Mouse (Mus musculus): ENCODE data around the gene Siglech. TPM values are rescaled to one million over a fixed set of nuclear protein-coding genes. Genes with fewer than 3 reads are reported as not detected.

The Siglech gene
- polyA plus RNA-seq, 1 experiment from 2014 or later, result 1.8 TPM

DNA sequence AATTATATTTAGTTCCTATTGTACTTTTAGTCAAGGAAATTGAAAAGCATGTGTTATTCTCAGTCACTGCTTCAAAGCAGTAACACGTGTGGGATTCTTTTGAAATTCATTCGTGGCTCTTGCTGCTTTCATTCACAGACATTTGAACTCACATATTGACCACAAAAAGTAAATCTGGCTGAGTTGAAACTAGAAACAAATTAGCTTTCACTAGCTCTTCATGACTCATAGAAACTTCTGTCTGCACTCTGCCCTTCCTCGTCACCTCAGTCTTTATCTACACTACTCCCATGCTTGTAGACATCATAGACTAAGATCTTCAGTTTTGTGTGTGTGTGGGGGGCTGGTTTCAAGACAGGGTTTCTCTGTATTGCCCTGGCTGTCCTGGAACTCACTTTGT lies 32.0 kb downstream of the Siglech start:
- 95% methylated on average over 3 of the region's 3 CpGs for WGBS
- ATAC-seq (ENCODE audit: low FRiP score, low TSS enrichment) (no peak), DNase-seq (no peak)
- no peaks in the 10 kb centered on the region for H3K27me3 ChIP-seq (ENCODE audit: control insufficient read depth, insufficient read depth, low read length)
- no peaks in the 10 kb centered on the region for H3K9me3 ChIP-seq (ENCODE audit: control insufficient read depth, low read length)
- H3K4me2 ChIP-seq (ENCODE audit: low read length), result no peak overlapping the region
- no peak overlapping the region for H3K4me3 ChIP-seq (replicated peaks; ENCODE audit: low read depth, low read length)
- no peak overlapping the region for H3K27ac ChIP-seq (replicated peaks; ENCODE audit: low read depth, low read length)
- H3K4me1 ChIP-seq (ENCODE audit: control insufficient read depth, insufficient read depth, low read length), result peaks cover 2% of the 10 kb centered on the region; the same call in 1 of the 2 replicates
- no peak overlapping the region for H3K9ac ChIP-seq (replicated peaks; ENCODE audit: low read length)
- H3K36me3 ChIP-seq (ENCODE audit: control insufficient read depth, insufficient read depth, low read length), result peaks cover 83% of the 10 kb centered on the region

DNA sequence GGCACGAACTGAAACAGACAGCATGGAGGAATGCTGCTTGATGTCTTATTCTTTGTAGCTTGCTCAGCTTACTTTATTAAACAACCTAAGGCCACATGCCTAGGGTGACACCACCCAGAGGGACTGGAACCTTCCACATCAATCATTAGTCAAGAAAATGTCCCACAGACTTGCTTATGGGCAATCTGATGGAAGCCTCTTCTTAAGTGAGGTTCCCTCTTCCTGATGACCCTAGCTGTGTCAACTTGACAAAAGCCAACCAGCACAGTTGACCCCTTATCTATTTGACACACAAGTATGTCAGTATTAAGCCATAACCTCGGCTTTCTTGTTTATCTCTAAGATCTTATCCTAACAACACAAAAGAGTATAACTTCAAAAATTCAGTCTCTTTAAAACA lies 42.0 kb downstream of the Siglech start:
- no peaks in the 10 kb centered on the region for H3K4me1 ChIP-seq (ENCODE audit: control insufficient read depth, insufficient read depth, low read length)
- H3K4me3 ChIP-seq (replicated peaks; ENCODE audit: low read depth, low read length), result no peak overlapping the region
- H3K4me2 ChIP-seq (ENCODE audit: low read length), result no peak overlapping the region
- H3K9me3 ChIP-seq (ENCODE audit: control insufficient read depth, low read length), result no peaks in the 10 kb centered on the region
- no peak overlapping the region for H3K9ac ChIP-seq (replicated peaks; ENCODE audit: low read length)
- no peak overlapping the region for H3K27ac ChIP-seq (replicated peaks; ENCODE audit: low read depth, low read length)
- 95% methylated on average over 2 of the region's 2 CpGs for WGBS
- ATAC-seq (ENCODE audit: low FRiP score, low TSS enrichment), result no peak
- H3K27me3 ChIP-seq (ENCODE audit: control insufficient read depth, insufficient read depth, low read length), result no peaks in the 10 kb centered on the region
- no peak for DNase-seq
- peaks cover 79% of the 10 kb centered on the region for H3K36me3 ChIP-seq (ENCODE audit: control insufficient read depth, insufficient read depth, low read length)

DNA sequence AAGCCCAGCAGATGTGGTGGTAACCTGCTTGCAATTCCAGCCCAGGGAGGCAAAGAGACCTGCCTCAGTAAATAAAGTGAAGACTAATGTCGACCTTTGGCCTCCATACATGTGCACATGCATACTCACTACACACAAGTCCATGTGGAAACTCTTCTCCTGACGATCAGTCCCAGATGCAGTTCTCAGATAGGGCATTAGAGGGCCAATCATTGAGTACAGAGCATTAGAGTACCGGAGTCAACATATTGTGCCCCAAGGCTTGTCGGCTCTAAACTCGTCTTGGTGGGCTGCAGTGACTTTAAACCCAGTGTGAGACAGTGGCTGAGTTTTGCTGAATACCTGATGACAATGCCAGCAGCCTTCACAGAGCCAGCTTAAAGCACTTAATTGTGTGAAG lies 56.5 kb downstream of the Siglech start:
- DNase-seq (no peak), ATAC-seq (ENCODE audit: low FRiP score, low TSS enrichment) (no peak)
- WGBS, result 89% methylated on average over 5 of the region's 5 CpGs
- Histone ChIP-seq H3K4me2 (ENCODE audit: low read length) (no peak overlapping the region), H3K4me3 (replicated peaks; ENCODE audit: low read depth, low read length) (no peak overlapping the region), H3K36me3 (ENCODE audit: control insufficient read depth, insufficient read depth, low read length) (peaks cover 79% of the 10 kb centered on the region), H3K27ac (replicated peaks; ENCODE audit: low read depth, low read length) (no peak overlapping the region), H3K9ac (replicated peaks; ENCODE audit: low read length) (no peak overlapping the region), H3K27me3 (ENCODE audit: control insufficient read depth, insufficient read depth, low read length) (no peaks in the 10 kb centered on the region), H3K4me1 (ENCODE audit: control insufficient read depth, insufficient read depth, low read length) (no peaks in the 10 kb centered on the region), H3K9me3 (ENCODE audit: control insufficient read depth, low read length) (no peaks in the 10 kb centered on the region)

DNA sequence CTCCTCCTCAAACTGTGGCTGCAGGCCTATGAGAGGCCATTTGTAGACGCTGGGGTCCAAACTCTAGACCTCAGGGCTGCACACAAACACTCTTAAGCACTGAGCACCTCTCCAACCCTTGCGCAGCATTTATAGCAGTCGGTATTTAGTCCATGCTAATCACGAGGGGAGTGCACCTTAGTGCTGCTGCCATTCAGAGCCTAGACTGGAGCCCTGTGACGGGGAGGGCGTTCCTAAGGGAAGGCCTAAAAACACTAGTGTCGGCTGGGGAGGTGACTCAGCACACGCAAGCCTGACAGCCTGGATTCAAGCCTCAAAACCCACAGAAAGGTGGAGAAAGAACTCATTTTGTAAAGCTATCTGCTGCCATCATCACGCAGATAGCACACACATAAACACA lies 59.6 kb downstream of the Siglech start:
- Histone ChIP-seq H3K4me2 (ENCODE audit: low read length) (no peak overlapping the region), H3K36me3 (ENCODE audit: control insufficient read depth, insufficient read depth, low read length) (peaks cover 77% of the 10 kb centered on the region), H3K4me1 (ENCODE audit: control insufficient read depth, insufficient read depth, low read length) (no peaks in the 10 kb centered on the region), H3K27me3 (ENCODE audit: control insufficient read depth, insufficient read depth, low read length) (no peaks in the 10 kb centered on the region), H3K4me3 (replicated peaks; ENCODE audit: low read depth, low read length) (no peak overlapping the region), H3K9ac (replicated peaks; ENCODE audit: low read length) (no peak overlapping the region), H3K9me3 (ENCODE audit: control insufficient read depth, low read length) (no peaks in the 10 kb centered on the region), H3K27ac (replicated peaks; ENCODE audit: low read depth, low read length) (no peak overlapping the region)
- ATAC-seq (ENCODE audit: low FRiP score, low TSS enrichment) (no peak), DNase-seq (no peak)
- WGBS, result 92% methylated on average over 9 of the region's 9 CpGs

Other genes starting within 250 kb of the Siglech start
- 25.5 and 39.5 TPM in 2 replicates for gene Tubgcp5, start 26.0 kb downstream of the Siglech start, polyA plus RNA-seq (2014; fragmentation: Nextera tagmentation; extraction: Ambion mirVana)
- 29.7 and 55.1 TPM in 2 replicates for gene Cyfip1, start 73.6 kb downstream of the Siglech start, polyA plus RNA-seq (2014; fragmentation: Nextera tagmentation; extraction: Ambion mirVana)
- gene Nipa2, start 194.3 kb downstream of the Siglech start, polyA plus RNA-seq (2014; fragmentation: Nextera tagmentation; extraction: Ambion mirVana), result 37.3 and 45.1 TPM in 2 replicates